8 mouse cellular contexts compared by ENCODE assay signal in the genomic region with DNA sequence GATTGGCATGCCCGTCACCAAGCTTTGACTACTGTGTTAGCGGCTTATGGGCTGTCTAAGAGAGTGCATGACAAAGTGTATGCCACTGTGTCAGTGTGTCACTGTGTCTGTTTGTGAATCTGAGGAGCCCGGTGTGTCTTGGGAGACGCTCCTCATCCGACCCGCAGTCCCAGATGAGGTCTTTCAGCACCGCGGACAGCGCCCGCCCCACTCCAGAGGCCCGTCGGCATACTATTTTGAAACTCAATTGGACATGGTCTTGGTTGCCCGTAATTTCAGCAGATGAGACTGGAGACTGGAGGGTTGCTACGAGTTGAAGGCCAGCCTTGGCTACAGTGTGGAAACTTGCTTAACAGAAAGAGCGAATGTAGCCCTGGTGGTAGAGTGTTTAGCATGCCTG. TPM values are rescaled to one million over a fixed set of nuclear protein-coding genes. Genes with fewer than 3 reads are reported as not detected.
DNase-seq lines count a peak whose midpoint lies in the region; ATAC-seq and TF ChIP-seq lines count a peak whose summit lies in the region.

No protein-coding gene starts in this region.

- 0 out of 2 replicates have a peak, but pooled peaks cover 7% of the 10 kb centered on the region for H3K4me1 ChIP-seq in hindbrain, embryonic 10.5 days (replicated peaks)
- 0 out of 2 replicates have a peak, but pooled peaks cover 3% of the 10 kb centered on the region for H3K4me1 ChIP-seq in hindbrain, embryonic 16.5 days (ENCODE audit: control insufficient read depth, insufficient read depth, low read depth, low read length)
- no peaks in the 10 kb centered on the region for H3K4me1 ChIP-seq in lung, embryonic 14.5 days (ENCODE audit: insufficient read depth)

- TF ChIP-seq CTCF in lung, embryonic 14.5 days (IDR thresholded peaks at IDR 0.05; ENCODE audit: low read depth), result no peak

- no peak for ATAC-seq in hindbrain, embryonic 16.5 days
- ATAC-seq in lung, embryonic 14.5 days (ENCODE audit: insufficient read depth), result no peak

- H3K27ac ChIP-seq in hindbrain, embryonic 10.5 days, result no peak overlapping the region
- H3K27ac ChIP-seq in hindbrain, embryonic 16.5 days (ENCODE audit: low read depth, low read length), result no peak overlapping the region
- no peak overlapping the region for H3K27ac ChIP-seq in lung, embryonic 14.5 days (ENCODE audit: low read depth)

- no peak overlapping the region for H3K4me2 ChIP-seq in hindbrain, embryonic 16.5 days (ENCODE audit: low read length)
- H3K4me2 ChIP-seq in lung, embryonic 14.5 days, result no peak overlapping the region

- no peaks in the 10 kb centered on the region for H3K9me3 ChIP-seq in hindbrain, embryonic 10.5 days
- no peaks in the 10 kb centered on the region for H3K9me3 ChIP-seq in hindbrain, embryonic 16.5 days (ENCODE audit: control insufficient read depth, low read length)
- no peaks in the 10 kb centered on the region for H3K9me3 ChIP-seq in lung, embryonic 14.5 days (ENCODE audit: low read depth, low read length)

- peak; percentile 65 for DNase-seq in hindbrain, embryonic 10.5 days (ENCODE audit: low spot score)
- peak; percentile 70 to 74 for DNase-seq in B cell, adult 2 months
- DNase-seq in adrenal gland, postnatal 14 days, result peak; percentile 86
- peak; percentile 61 to 76 for DNase-seq in gastrocnemius, postnatal 4 days (ENCODE audit: low spot score in 2 of 2)
- DNase-seq in lung, embryonic 14.5 days, result peak; percentile 86
- DNase-seq in thymus, postnatal 0 days (ENCODE audit: low spot score), result peak; percentile 40
- DNase-seq in layer of hippocampus, postnatal 36 days, result no peak

- peaks cover 14% of the 10 kb centered on the region for H3K27me3 ChIP-seq in hindbrain, embryonic 10.5 days (ENCODE audit: insufficient read depth, poor library complexity, severe bottlenecking)
- H3K27me3 ChIP-seq in hindbrain, embryonic 16.5 days (replicated peaks; ENCODE audit: control insufficient read depth, insufficient read depth, low read length), result no peaks in the 10 kb centered on the region
- H3K27me3 ChIP-seq in lung, embryonic 14.5 days (ENCODE audit: insufficient read depth, low read length), result no peaks in the 10 kb centered on the region

- H3K36me3 ChIP-seq in hindbrain, embryonic 10.5 days, result peaks cover 11% of the 10 kb centered on the region
- peaks cover 4% of the 10 kb centered on the region; the same call in 1 of the 2 replicates for H3K36me3 ChIP-seq in hindbrain, embryonic 16.5 days (ENCODE audit: control insufficient read depth, insufficient read depth, low read length)
- H3K36me3 ChIP-seq in lung, embryonic 14.5 days (ENCODE audit: insufficient read depth), result no peaks in the 10 kb centered on the region

- WGBS in hindbrain, embryonic 10.5 days, result 18% methylated on average over 15 of the region's 15 CpGs
- 19% methylated on average over 15 of the region's 15 CpGs for WGBS in hindbrain, embryonic 16.5 days
- 11% methylated on average over 15 of the region's 15 CpGs for WGBS in lung, embryonic 14.5 days

- no peak overlapping the region for H3K4me3 ChIP-seq in hindbrain, embryonic 10.5 days
- H3K4me3 ChIP-seq in hindbrain, embryonic 16.5 days (ENCODE audit: low read length), result no peak overlapping the region
- H3K4me3 ChIP-seq in lung, embryonic 14.5 days (ENCODE audit: low read depth, low read length), result no peak overlapping the region

- H3K9ac ChIP-seq in hindbrain, embryonic 16.5 days (ENCODE audit: low read depth, low read length), result no peak overlapping the region
- H3K9ac ChIP-seq in lung, embryonic 14.5 days, result no peak overlapping the region

RNA-seq across cellular contexts. Expression of a gene that starts 18.0 kb away (rescaled TPM):
- polyA plus RNA-seq in hindbrain, embryonic 10.5 days (2016; fragmentation: Nextera tagmentation; extraction: Ambion mirVana), result 0.26 and 0.42 TPM in 2 replicates
- polyA plus RNA-seq in hindbrain, embryonic 16.5 days (2015; fragmentation: Nextera tagmentation; extraction: Ambion mirVana), result 1.1 and 1.2 TPM in 2 replicates
- total RNA-seq in adrenal gland, postnatal 14 days (2021), result 3.6 and 4.1 TPM in 2 replicates
- total RNA-seq in gastrocnemius, postnatal 4 days (2021), result 1 to 10 TPM in 1 of 2 experiments, under 1 TPM in 1; 0.54 to 1.1 TPM
- 0.12 and 0.17 TPM in 2 replicates for polyA plus RNA-seq in lung, embryonic 14.5 days (2014; fragmentation: Nextera tagmentation; extraction: Ambion mirVana)
- polyA plus RNA-seq in thymus, postnatal 0 days (2015; fragmentation: Nextera tagmentation; extraction: Ambion mirVana), result 0.03 and 0.04 TPM in 2 replicates
- 100 to 1,000 TPM; 286 to 292 TPM for total RNA-seq in layer of hippocampus, postnatal 36 days (2021)

RNA-seq across cellular contexts. Expression of a gene that starts 27.2 kb away (rescaled TPM):
- 117 and 173 TPM in 2 replicates for polyA plus RNA-seq in hindbrain, embryonic 10.5 days (2016; fragmentation: Nextera tagmentation; extraction: Ambion mirVana)
- 96.6 and 122 TPM in 2 replicates for polyA plus RNA-seq in hindbrain, embryonic 16.5 days (2015; fragmentation: Nextera tagmentation; extraction: Ambion mirVana)
- total RNA-seq in adrenal gland, postnatal 14 days (2021), result 9.4 and 16.2 TPM in 2 replicates
- total RNA-seq in gastrocnemius, postnatal 4 days (2021), result 10 to 100 TPM in 1 of 2 experiments, 1 to 10 TPM in 1; 9.5 to 11.7 TPM
- polyA plus RNA-seq in lung, embryonic 14.5 days (2014; fragmentation: Nextera tagmentation; extraction: Ambion mirVana), result 21.0 and 24.9 TPM in 2 replicates
- 20.7 and 21.1 TPM in 2 replicates for polyA plus RNA-seq in thymus, postnatal 0 days (2015; fragmentation: Nextera tagmentation; extraction: Ambion mirVana)
- total RNA-seq in layer of hippocampus, postnatal 36 days (2021), result 10 to 100 TPM; 36.1 to 44.0 TPM

RNA-seq across cellular contexts. Expression of a gene that starts 27.9 kb away (rescaled TPM):
- polyA plus RNA-seq in hindbrain, embryonic 10.5 days (2016; fragmentation: Nextera tagmentation; extraction: Ambion mirVana), result 27.0 and 30.5 TPM in 2 replicates
- 48.3 and 49.8 TPM in 2 replicates for polyA plus RNA-seq in hindbrain, embryonic 16.5 days (2015; fragmentation: Nextera tagmentation; extraction: Ambion mirVana)
- total RNA-seq in adrenal gland, postnatal 14 days (2021), result 22.3 and 24.7 TPM in 2 replicates
- total RNA-seq in gastrocnemius, postnatal 4 days (2021), result 10 to 100 TPM; 11.7 to 13.9 TPM
- 26.6 and 26.7 TPM in 2 replicates for polyA plus RNA-seq in lung, embryonic 14.5 days (2014; fragmentation: Nextera tagmentation; extraction: Ambion mirVana)
- polyA plus RNA-seq in thymus, postnatal 0 days (2015; fragmentation: Nextera tagmentation; extraction: Ambion mirVana), result 15.9 and 18.5 TPM in 2 replicates
- total RNA-seq in layer of hippocampus, postnatal 36 days (2021), result 10 to 100 TPM; 32.0 to 37.8 TPM

RNA-seq across cellular contexts. Expression of a gene that starts 49.4 kb away (rescaled TPM):
- 193 and 221 TPM in 2 replicates for polyA plus RNA-seq in hindbrain, embryonic 10.5 days (2016; fragmentation: Nextera tagmentation; extraction: Ambion mirVana)
- 236 and 255 TPM in 2 replicates for polyA plus RNA-seq in hindbrain, embryonic 16.5 days (2015; fragmentation: Nextera tagmentation; extraction: Ambion mirVana)
- 117 and 128 TPM in 2 replicates for total RNA-seq in adrenal gland, postnatal 14 days (2021)
- total RNA-seq in gastrocnemius, postnatal 4 days (2021), result 100 to 1,000 TPM; 141 to 153 TPM
- 168 and 176 TPM in 2 replicates for polyA plus RNA-seq in lung, embryonic 14.5 days (2014; fragmentation: Nextera tagmentation; extraction: Ambion mirVana)
- 152 and 172 TPM in 2 replicates for polyA plus RNA-seq in thymus, postnatal 0 days (2015; fragmentation: Nextera tagmentation; extraction: Ambion mirVana)
- total RNA-seq in layer of hippocampus, postnatal 36 days (2021), result 100 to 1,000 TPM; 272 to 282 TPM

Comparison
In these comparisons a context has a peak if more than half of its experiments do, and no peak if none do; other contexts are left out.
1. DNase-seq: peak in hindbrain, embryonic 10.5 days (single experiment), B cell, adult 2 months (2 of 2), adrenal gland, postnatal 14 days (single experiment), gastrocnemius, postnatal 4 days (2 of 2), lung, embryonic 14.5 days (single experiment) and thymus, postnatal 0 days (single experiment); none in layer of hippocampus, postnatal 36 days (0 of 2).